Mouse (Mus musculus): ENCODE results near the gene 4931440F15Rik. TPM values are rescaled to one million over a fixed set of nuclear protein-coding genes. Genes with fewer than 3 reads are reported as not detected.
"Not testable (repeated sequence)": the region's sequence is repeated elsewhere in the genome, so short reads cannot be mapped to it uniquely, and the experiment has no call there.

The 4931440F15Rik gene
- 0.70 TPM in 1 of 2 replicates, not detected in the other for polyA plus RNA-seq (2012; ENCODE audit: insufficient read depth, insufficient read length, missing spikeins)

DNA sequence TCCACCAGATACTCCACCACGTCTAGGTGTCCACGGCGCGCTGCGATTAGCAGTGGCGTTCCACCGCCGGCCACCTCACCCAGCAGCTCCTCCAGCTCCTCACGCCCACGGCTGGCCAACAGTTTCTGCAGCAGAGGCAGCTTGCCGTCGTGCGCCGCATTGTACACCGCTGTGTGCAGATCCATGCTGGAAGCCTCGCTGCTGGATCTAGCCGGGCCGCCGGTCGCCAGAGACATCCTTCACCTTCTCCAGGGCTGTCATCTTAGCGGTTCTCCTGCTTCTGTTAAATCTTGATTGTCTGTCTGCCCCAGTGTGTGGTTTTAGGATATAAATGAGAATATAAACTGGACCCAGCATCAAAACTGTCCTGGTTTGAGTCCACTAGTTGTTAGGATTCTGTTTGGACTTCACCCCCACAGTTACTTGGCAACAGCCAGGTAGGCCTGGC lies at the start of gene 4931440F15Rik:
Gene 4931440F15Rik, minus strand, starts transcription at position 398 of the 448 bp plus-strand sequence.
- H3K4me3 ChIP-seq (ENCODE audit: insufficient read depth, low read length); H3K27ac ChIP-seq (ENCODE audit: insufficient read depth, low read depth, low read length): not testable (repeated sequence)
- peaks cover 11% of the 10 kb centered on the region for H3K4me1 ChIP-seq (ENCODE audit: control insufficient read depth, insufficient read depth, low read length)

DNA sequence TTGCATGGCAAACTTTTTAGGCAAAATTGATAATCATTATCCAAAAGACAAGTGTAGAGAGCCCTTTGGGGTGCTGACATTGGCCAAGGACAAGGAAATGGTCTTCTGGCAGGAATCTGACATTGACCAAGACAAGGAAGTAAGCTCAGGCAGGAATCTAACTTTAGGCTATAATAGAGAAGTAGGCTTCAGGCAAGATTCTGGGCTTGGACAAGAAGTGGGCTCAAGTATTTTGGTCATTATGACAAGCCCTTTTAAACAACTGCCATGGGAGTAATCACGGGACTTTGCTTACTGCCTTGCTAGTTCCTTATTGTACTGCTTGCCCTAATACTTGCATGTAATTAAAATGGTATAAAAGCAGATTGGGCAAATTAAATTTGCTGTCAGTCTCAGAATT lies 49.3 kb upstream of the 4931440F15Rik start:
- peaks cover 36% of the 10 kb centered on the region for H3K4me1 ChIP-seq (ENCODE audit: control insufficient read depth, insufficient read depth, low read length)
- peak overlapping the region; percentile 95 for H3K27ac ChIP-seq (ENCODE audit: insufficient read depth, low read depth, low read length)
- not testable (repeated sequence) for H3K4me3 ChIP-seq (ENCODE audit: insufficient read depth, low read length)

DNA sequence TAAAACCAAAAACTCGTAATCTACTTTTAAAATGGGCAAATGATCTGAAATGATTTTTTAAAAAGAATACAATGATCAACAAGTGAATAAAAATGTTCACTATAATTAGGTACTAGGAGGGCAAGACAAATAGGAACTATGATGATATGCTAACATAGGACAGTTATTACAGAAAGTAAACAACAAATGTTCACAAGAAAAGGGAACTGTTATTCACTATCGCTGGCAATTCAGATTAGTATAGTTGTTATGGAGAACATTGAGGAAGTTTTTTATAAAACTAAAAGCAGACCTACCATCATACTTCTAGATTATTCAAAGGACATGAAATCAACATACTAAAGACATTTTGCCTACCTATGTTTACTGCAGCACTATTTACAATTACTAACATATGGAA lies 44.7 kb upstream of the 4931440F15Rik start:
- peaks cover 25% of the 10 kb centered on the region for H3K4me1 ChIP-seq (ENCODE audit: control insufficient read depth, insufficient read depth, low read length)
- TF ChIP-seq POLR2A (IDR thresholded peaks at IDR 0.05; ENCODE audit: borderline replicate concordance, low read depth, low read length), result no peak
- TF ChIP-seq CTCF (IDR thresholded peaks at IDR 0.05; ENCODE audit: low read depth, low read length), result no peak
- peak overlapping the region; percentile 62 for H3K27ac ChIP-seq (ENCODE audit: insufficient read depth, low read depth, low read length)
- H3K4me3 ChIP-seq (ENCODE audit: insufficient read depth, low read length), result no peak overlapping the region

- Histone ChIP-seq H3K4me3 (ENCODE audit: insufficient read depth, low read length) (no peak overlapping the region), H3K27ac (ENCODE audit: insufficient read depth, low read depth, low read length) (peak overlapping the region; percentile 42; the same call in 1 of the 2 replicates), H3K4me1 (ENCODE audit: control insufficient read depth, insufficient read depth, low read length) (peaks cover 20% of the 10 kb centered on the region)
- TF ChIP-seq CTCF (IDR thresholded peaks at IDR 0.05; ENCODE audit: low read depth, low read length) (no peak), POLR2A (IDR thresholded peaks at IDR 0.05; ENCODE audit: borderline replicate concordance, low read depth, low read length) (no peak)
Measured at GRCm38 (mm10) chr11:29864269-29864668, 38.8 kb upstream of the 4931440F15Rik start.

DNA sequence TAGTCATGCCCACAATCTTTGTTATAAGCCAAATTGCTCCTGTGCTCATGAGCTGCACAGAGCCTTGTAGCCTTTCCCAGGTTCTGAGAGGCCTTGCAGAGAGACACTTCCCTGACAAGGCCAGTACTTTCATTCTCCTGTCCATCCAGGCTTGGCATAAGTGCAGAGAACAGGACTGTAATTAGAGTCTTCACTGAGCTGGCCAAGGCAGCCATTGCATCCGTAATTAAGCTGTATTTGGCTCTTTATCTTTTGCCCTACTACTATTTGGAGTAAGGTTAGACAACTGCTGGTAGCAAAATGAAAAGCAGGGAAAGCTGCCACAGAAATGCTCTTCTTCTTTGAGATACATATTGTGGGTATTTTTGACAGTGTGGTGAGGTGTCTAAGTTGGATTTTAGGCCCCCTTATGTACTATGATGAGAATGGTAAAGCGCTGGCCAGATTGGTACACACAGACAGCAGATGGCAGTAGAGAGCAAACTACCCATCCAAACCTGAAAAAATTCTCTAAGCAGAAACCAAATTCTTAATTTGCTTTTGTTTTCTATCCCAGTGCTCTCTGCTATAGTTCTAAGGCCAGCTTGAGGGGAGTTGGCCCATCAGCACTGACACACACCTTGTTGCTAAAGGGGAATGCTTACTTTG lies 36.4 kb upstream of the 4931440F15Rik start:
- H3K4me1 ChIP-seq (ENCODE audit: control insufficient read depth, insufficient read depth, low read length), result peaks cover 16% of the 10 kb centered on the region
- H3K27ac ChIP-seq (ENCODE audit: insufficient read depth, low read depth, low read length), result peak overlapping the region; percentile 27
- H3K4me3 ChIP-seq (ENCODE audit: insufficient read depth, low read length), result no peak overlapping the region
- no peak for TF ChIP-seq POLR2A (IDR thresholded peaks at IDR 0.05; ENCODE audit: borderline replicate concordance, low read depth, low read length)
- TF ChIP-seq CTCF (IDR thresholded peaks at IDR 0.05; ENCODE audit: low read depth, low read length), result no peak

- peaks cover 16% of the 10 kb centered on the region for H3K4me1 ChIP-seq (ENCODE audit: control insufficient read depth, insufficient read depth, low read length)
- TF ChIP-seq POLR2A (IDR thresholded peaks at IDR 0.05; ENCODE audit: borderline replicate concordance, low read depth, low read length) (no peak), CTCF (IDR thresholded peaks at IDR 0.05; ENCODE audit: low read depth, low read length) (no peak)
- no peak overlapping the region for H3K4me3 ChIP-seq (ENCODE audit: insufficient read depth, low read length)
- no peak overlapping the region for H3K27ac ChIP-seq (ENCODE audit: insufficient read depth, low read depth, low read length)
Measured at GRCm38 (mm10) chr11:29861040-29861439, 35.6 kb upstream of the 4931440F15Rik start.

- H3K4me3 ChIP-seq (ENCODE audit: insufficient read depth, low read length), result no peak overlapping the region
- peaks cover 17% of the 10 kb centered on the region for H3K4me1 ChIP-seq (ENCODE audit: control insufficient read depth, insufficient read depth, low read length)
- TF ChIP-seq CTCF (IDR thresholded peaks at IDR 0.05; ENCODE audit: low read depth, low read length), result no peak
- TF ChIP-seq POLR2A (IDR thresholded peaks at IDR 0.05; ENCODE audit: borderline replicate concordance, low read depth, low read length), result no peak
- H3K27ac ChIP-seq (ENCODE audit: insufficient read depth, low read depth, low read length), result peak overlapping the region; percentile 21; the same call in 1 of the 2 replicates
Measured at GRCm38 (mm10) chr11:29840606-29841227, 15.2 kb upstream of the 4931440F15Rik start.

DNA sequence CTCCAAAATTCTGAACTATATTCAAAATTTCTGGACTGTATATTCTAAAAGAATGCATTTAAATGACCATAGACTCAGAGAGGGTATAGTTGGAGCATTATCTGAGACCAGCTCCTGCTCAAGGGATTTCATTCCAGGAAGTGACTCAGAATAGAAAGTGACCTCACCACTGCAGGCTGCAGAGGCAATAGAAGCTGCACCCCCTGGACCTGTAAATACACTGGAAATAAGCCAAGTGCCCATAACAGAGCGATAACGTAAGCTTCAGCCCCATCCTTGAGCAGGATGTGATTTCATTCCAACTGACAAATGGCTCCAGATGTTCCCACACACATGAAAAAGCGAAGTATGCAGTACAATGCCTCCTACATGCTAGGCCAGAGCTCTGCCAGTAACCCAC lies 14.3 kb upstream of the 4931440F15Rik start:
- H3K4me3 ChIP-seq (ENCODE audit: insufficient read depth, low read length), result no peak overlapping the region
- H3K27ac ChIP-seq (ENCODE audit: insufficient read depth, low read depth, low read length), result peak overlapping the region; percentile 21

DNA sequence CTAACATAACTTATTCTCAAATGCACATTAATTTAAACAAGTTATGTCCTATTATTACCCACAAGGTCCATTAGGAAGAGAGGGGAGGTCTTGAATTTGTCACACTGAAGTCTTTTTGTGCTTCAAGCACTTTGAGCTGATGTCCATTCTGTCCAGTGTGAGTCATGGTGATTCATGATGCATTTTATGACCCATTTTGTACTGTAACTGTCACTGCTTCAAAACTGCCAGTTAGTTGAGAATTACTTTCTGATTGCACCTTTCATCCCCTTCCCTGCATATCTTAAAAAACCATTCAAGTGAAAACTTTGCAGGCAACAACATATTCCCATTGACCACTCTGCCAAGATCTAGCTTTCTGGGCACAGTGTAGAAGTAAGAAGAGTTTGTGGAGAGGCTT lies 11.6 kb upstream of the 4931440F15Rik start:
- Histone ChIP-seq H3K27ac (ENCODE audit: insufficient read depth, low read depth, low read length) (no peak overlapping the region), H3K4me3 (ENCODE audit: insufficient read depth, low read length) (no peak overlapping the region), H3K4me1 (ENCODE audit: control insufficient read depth, insufficient read depth, low read length) (peaks cover 17% of the 10 kb centered on the region)
- TF ChIP-seq CTCF (IDR thresholded peaks at IDR 0.05; ENCODE audit: low read depth, low read length) (no peak), POLR2A (IDR thresholded peaks at IDR 0.05; ENCODE audit: borderline replicate concordance, low read depth, low read length) (no peak)

More for the DNA sequence above, 14.3 kb upstream of the 4931440F15Rik start:
- peaks cover 17% of the 10 kb centered on the region for H3K4me1 ChIP-seq (ENCODE audit: control insufficient read depth, insufficient read depth, low read length)
- TF ChIP-seq POLR2A (IDR thresholded peaks at IDR 0.05; ENCODE audit: borderline replicate concordance, low read depth, low read length) (no peak), CTCF (IDR thresholded peaks at IDR 0.05; ENCODE audit: low read depth, low read length) (no peak)

GRCm38 (mm10) chr11:29827729-29828128 lies 2.3 kb upstream of the 4931440F15Rik start:
- no peak overlapping the region for H3K4me3 ChIP-seq (ENCODE audit: insufficient read depth, low read length)
- H3K27ac ChIP-seq (ENCODE audit: insufficient read depth, low read depth, low read length), result no peak overlapping the region
- peaks cover 9% of the 10 kb centered on the region for H3K4me1 ChIP-seq (ENCODE audit: control insufficient read depth, insufficient read depth, low read length)
- no peak for TF ChIP-seq CTCF (IDR thresholded peaks at IDR 0.05; ENCODE audit: low read depth, low read length)

Data from bone marrow macrophage, adult 2 months (primary cell).